Mouse (Mus musculus): Measurements from ENCODE around the gene Il20rb.

- TF ChIP-seq EP300 (IDR thresholded peaks at IDR 0.05; ENCODE audit: insufficient read depth, low read depth, low read length) (no peak), CTCF (IDR thresholded peaks at IDR 0.05; ENCODE audit: low read depth, low read length) (peak; percentile 59), POLR2A (IDR thresholded peaks at IDR 0.05; ENCODE audit: insufficient read depth, low read length) (no peak)
Measured at GRCm38 (mm10) chr9:100453944-100454663, 32.5 kb downstream of the Il20rb start.
